Mouse (Mus musculus): ENCODE results near the gene Fsip2.

Gene Fsip2

GRCm38 (mm10) chr2:82943472-82943871 lies at the start of gene Fsip2:
Fsip2 (plus strand) TSS chr2:82943634.
- DNase-seq (ENCODE audit: low read depth, low spot score), result peak; percentile 1

DNA sequence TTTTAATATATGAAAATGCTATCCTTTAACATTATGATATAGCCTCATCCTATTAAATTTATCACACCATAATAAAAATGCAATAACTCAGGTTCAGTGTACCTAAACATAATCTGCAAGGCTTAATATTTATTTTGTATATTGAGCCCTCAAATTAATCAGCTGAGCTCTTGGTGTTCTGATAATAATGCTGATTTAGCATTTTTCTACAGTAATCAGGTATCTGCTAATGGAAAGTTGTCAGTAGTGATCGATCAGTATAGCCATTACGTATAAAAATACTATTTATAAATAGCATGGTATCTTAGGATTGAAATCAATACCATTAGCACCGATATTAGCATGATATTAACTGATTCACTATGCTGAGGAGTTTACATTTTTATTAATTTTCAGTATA lies 20.0 kb downstream of the Fsip2 start:
- DNase-seq (ENCODE audit: low read depth, low spot score), result no peak

- DNase-seq (ENCODE audit: low read depth, low spot score), result no peak
Measured at GRCm38 (mm10) chr2:83025853-83026252, 82.4 kb downstream of the Fsip2 start.

- no peak for DNase-seq (ENCODE audit: low read depth, low spot score)
Measured at GRCm38 (mm10) chr2:83052914-83053690, 109.7 kb downstream of the Fsip2 start.

All from ES-CJ7 (cell line).